Mouse (Mus musculus): ENCODE measurements at regions not wholly inside any gene's neighbourhood (a gene's known extent, or its start where the extent isn't known, plus 50 kb on each side); places are given as distances from the start of the nearest gene placed in this dataset.

GRCm38 (mm10) chr6:84385696-84386095, 208.0 kb downstream of the Cyp26b1 start:
- peak; percentile 28 for DNase-seq (ENCODE audit: low spot score)

GRCm38 (mm10) chr6:84383718-84384117, 210.0 kb downstream of the Cyp26b1 start:
- no peak for DNase-seq (ENCODE audit: low spot score)

- no peak for DNase-seq (ENCODE audit: low spot score)
Measured at GRCm38 (mm10) chr6:84383141-84383540, 210.6 kb downstream of the Cyp26b1 start.

- no peak for DNase-seq (ENCODE audit: low spot score)
Measured at GRCm38 (mm10) chr6:84381571-84381970, 212.1 kb downstream of the Cyp26b1 start.

GRCm38 (mm10) chr6:84376666-84377065, 217.0 kb downstream of the Cyp26b1 start:
- DNase-seq (ENCODE audit: low spot score): no peak

GRCm38 (mm10) chr6:84375498-84375897, 218.2 kb downstream of the Cyp26b1 start:
- DNase-seq (ENCODE audit: low spot score): peak; percentile 36

GRCm38 (mm10) chr6:84366365-84366764, 227.3 kb downstream of the Cyp26b1 start:
- no peak for DNase-seq (ENCODE audit: low spot score)

- no peak for DNase-seq (ENCODE audit: low spot score)
Measured at GRCm38 (mm10) chr6:84365914-84366313, 227.8 kb downstream of the Cyp26b1 start.

- DNase-seq (ENCODE audit: low spot score): no peak
Measured at GRCm38 (mm10) chr6:84364964-84365363, 228.7 kb downstream of the Cyp26b1 start.

- no peak for DNase-seq (ENCODE audit: low spot score)
Measured at GRCm38 (mm10) chr6:84362331-84362730, 231.4 kb downstream of the Cyp26b1 start.

GRCm38 (mm10) chr6:84357911-84358310, 235.8 kb downstream of the Cyp26b1 start:
- no peak for DNase-seq (ENCODE audit: low spot score)

GRCm38 (mm10) chr6:84353425-84354220, 240.1 kb downstream of the Cyp26b1 start:
- no peak for DNase-seq (ENCODE audit: low spot score)

GRCm38 (mm10) chr6:84344936-84345335, 248.8 kb downstream of the Cyp26b1 start:
- no peak for DNase-seq (ENCODE audit: low spot score)

- no peak for DNase-seq (ENCODE audit: low spot score)
Measured at GRCm38 (mm10) chr6:84333666-84334179, 260.0 kb downstream of the Cyp26b1 start.

GRCm38 (mm10) chr6:84329106-84329505, 264.6 kb downstream of the Cyp26b1 start:
- peak; percentile 9 for DNase-seq (ENCODE audit: low spot score)

GRCm38 (mm10) chr6:84328030-84328390, 265.7 kb downstream of the Cyp26b1 start:
- no peak for DNase-seq (ENCODE audit: low spot score)

- no peak for DNase-seq (ENCODE audit: low spot score)
Measured at GRCm38 (mm10) chr6:84327306-84328029, 266.2 kb downstream of the Cyp26b1 start.

GRCm38 (mm10) chr6:84325384-84326114, 268.2 kb downstream of the Cyp26b1 start:
- DNase-seq (ENCODE audit: low spot score): peak; percentile 35

- no peak for DNase-seq (ENCODE audit: low spot score)
Measured at GRCm38 (mm10) chr6:84324185-84324584, 269.5 kb downstream of the Cyp26b1 start.

- DNase-seq (ENCODE audit: low spot score): no peak
Measured at GRCm38 (mm10) chr6:84322528-84322927, 271.2 kb downstream of the Cyp26b1 start.

- no peak for DNase-seq (ENCODE audit: low spot score)
Measured at GRCm38 (mm10) chr6:84320586-84320985, 273.1 kb downstream of the Cyp26b1 start.

GRCm38 (mm10) chr6:84318774-84319173, 274.9 kb downstream of the Cyp26b1 start:
- DNase-seq (ENCODE audit: low spot score): no peak
